Mouse (Mus musculus): Measurements from ENCODE around the gene Mab21l3. TPM values are rescaled to one million over a fixed set of nuclear protein-coding genes. Genes with fewer than 3 reads are reported as not detected.
"Not testable (repeated sequence)": the region's sequence is repeated elsewhere in the genome, so short reads cannot be mapped to it uniquely, and the experiment has no call there.

The Mab21l3 gene
- polyA plus RNA-seq, 1 experiment from 2014 or later = 0.12 TPM

- Histone ChIP-seq H3K36me3 (ENCODE audit: insufficient read depth, low read length) (no peaks in the 10 kb centered on the region), H3K9ac (replicated peaks; ENCODE audit: low read depth) (no peak overlapping the region), H3K4me1 (ENCODE audit: insufficient read depth, low read depth, low read length) (no peaks in the 10 kb centered on the region), H3K4me2 (replicated peaks; ENCODE audit: low read depth, low read length) (no peak overlapping the region), H3K27ac (ENCODE audit: low read length) (no peak overlapping the region), H3K9me3 (ENCODE audit: low read length) (no peaks in the 10 kb centered on the region), H3K4me3 (ENCODE audit: low read depth, low read length) (no peak overlapping the region), H3K27me3 (replicated peaks; ENCODE audit: insufficient read depth, low read length) (no peaks in the 10 kb centered on the region)
- TF ChIP-seq CTCF (IDR thresholded peaks at IDR 0.05) (no peak), EP300 (IDR thresholded peaks at IDR 0.05) (no peak)
- no peak for DNase-seq (ENCODE audit: low spot score)
- 82% methylated on average over 9 of the region's 9 CpGs for WGBS
- no peak for ATAC-seq
These were observed 24.4 kb downstream of the Mab21l3 start for GRCm38 (mm10) chr3:101824338-101824737.

- Histone ChIP-seq H3K4me1 (ENCODE audit: insufficient read depth, low read depth, low read length) (no peaks in the 10 kb centered on the region), H3K4me2 (replicated peaks; ENCODE audit: low read depth, low read length) (no peak overlapping the region), H3K4me3 (ENCODE audit: low read depth, low read length) (no peak overlapping the region), H3K36me3 (ENCODE audit: insufficient read depth, low read length) (no peaks in the 10 kb centered on the region), H3K27me3 (replicated peaks; ENCODE audit: insufficient read depth, low read length) (no peaks in the 10 kb centered on the region), H3K9me3 (ENCODE audit: low read length) (no peaks in the 10 kb centered on the region), H3K9ac (replicated peaks; ENCODE audit: low read depth) (no peak overlapping the region), H3K27ac (ENCODE audit: low read length) (no peak overlapping the region)
- ATAC-seq (no peak), DNase-seq (ENCODE audit: low spot score) (no peak)
- peak; percentile 45 for TF ChIP-seq CTCF (IDR thresholded peaks at IDR 0.05)
- no peak for TF ChIP-seq EP300 (IDR thresholded peaks at IDR 0.05)
- WGBS = 82% methylated on average over 5 of the region's 5 CpGs
These were observed 26.7 kb downstream of the Mab21l3 start for GRCm38 (mm10) chr3:101822052-101822451.

- DNase-seq (ENCODE audit: low spot score); H3K4me3 ChIP-seq (ENCODE audit: low read depth, low read length); H3K4me1 ChIP-seq (ENCODE audit: insufficient read depth, low read depth, low read length); H3K27me3 ChIP-seq (replicated peaks; ENCODE audit: insufficient read depth, low read length); H3K9me3 ChIP-seq (ENCODE audit: low read length); H3K9ac ChIP-seq (replicated peaks; ENCODE audit: low read depth); ATAC-seq; H3K4me2 ChIP-seq (replicated peaks; ENCODE audit: low read depth, low read length); H3K27ac ChIP-seq (ENCODE audit: low read length); H3K36me3 ChIP-seq (ENCODE audit: insufficient read depth, low read length): not testable (repeated sequence)
- WGBS = 83% methylated on average over 3 of the region's 3 CpGs
These were observed 28.1 kb downstream of the Mab21l3 start for GRCm38 (mm10) chr3:101820708-101821107.

GRCm38 (mm10) chr3:101816006-101816405, 32.8 kb downstream of the Mab21l3 start:
- Histone ChIP-seq H3K36me3 (ENCODE audit: insufficient read depth, low read length) (no peaks in the 10 kb centered on the region), H3K9ac (replicated peaks; ENCODE audit: low read depth) (no peak overlapping the region), H3K4me3 (ENCODE audit: low read depth, low read length) (no peak overlapping the region), H3K27ac (ENCODE audit: low read length) (no peak overlapping the region), H3K9me3 (ENCODE audit: low read length) (no peaks in the 10 kb centered on the region), H3K27me3 (replicated peaks; ENCODE audit: insufficient read depth, low read length) (no peaks in the 10 kb centered on the region), H3K4me2 (replicated peaks; ENCODE audit: low read depth, low read length) (no peak overlapping the region), H3K4me1 (ENCODE audit: insufficient read depth, low read depth, low read length) (no peaks in the 10 kb centered on the region)
- ATAC-seq (no peak), DNase-seq (ENCODE audit: low spot score) (no peak)
- TF ChIP-seq EP300 (IDR thresholded peaks at IDR 0.05) (no peak), CTCF (IDR thresholded peaks at IDR 0.05) (no peak)
- WGBS = 88% methylated on average over 3 of the region's 3 CpGs

GRCm38 (mm10) chr3:101814790-101815189, 34.0 kb downstream of the Mab21l3 start:
- H3K27ac ChIP-seq (ENCODE audit: low read length) = no peak overlapping the region
- ATAC-seq = no peak
- no peaks in the 10 kb centered on the region for H3K9me3 ChIP-seq (ENCODE audit: low read length)
- 72% methylated on average over 9 of the region's 9 CpGs for WGBS
- H3K9ac ChIP-seq (replicated peaks; ENCODE audit: low read depth) = no peak overlapping the region
- no peaks in the 10 kb centered on the region for H3K4me1 ChIP-seq (ENCODE audit: insufficient read depth, low read depth, low read length)
- no peak overlapping the region for H3K4me3 ChIP-seq (ENCODE audit: low read depth, low read length)
- no peaks in the 10 kb centered on the region for H3K36me3 ChIP-seq (ENCODE audit: insufficient read depth, low read length)
- no peak for DNase-seq (ENCODE audit: low spot score)
- H3K4me2 ChIP-seq (replicated peaks; ENCODE audit: low read depth, low read length) = no peak overlapping the region
- H3K27me3 ChIP-seq (replicated peaks; ENCODE audit: insufficient read depth, low read length) = no peaks in the 10 kb centered on the region
- TF ChIP-seq EP300 (IDR thresholded peaks at IDR 0.05) (no peak), CTCF (IDR thresholded peaks at IDR 0.05) (no peak)

GRCm38 (mm10) chr3:101812341-101812962, 36.3 kb downstream of the Mab21l3 start:
- 66% methylated on average over 10 of the region's 10 CpGs for WGBS
- H3K27ac ChIP-seq (ENCODE audit: low read length) = no peak overlapping the region
- ATAC-seq = peak; percentile 78
- no peaks in the 10 kb centered on the region for H3K36me3 ChIP-seq (ENCODE audit: insufficient read depth, low read length)
- H3K4me2 ChIP-seq (replicated peaks; ENCODE audit: low read depth, low read length) = no peak overlapping the region
- H3K9ac ChIP-seq (replicated peaks; ENCODE audit: low read depth) = no peak overlapping the region
- no peaks in the 10 kb centered on the region for H3K4me1 ChIP-seq (ENCODE audit: insufficient read depth, low read depth, low read length)
- no peaks in the 10 kb centered on the region for H3K9me3 ChIP-seq (ENCODE audit: low read length)
- no peak overlapping the region for H3K4me3 ChIP-seq (ENCODE audit: low read depth, low read length)
- no peaks in the 10 kb centered on the region for H3K27me3 ChIP-seq (replicated peaks; ENCODE audit: insufficient read depth, low read length)
- DNase-seq (ENCODE audit: low spot score) = peak; percentile 81
- TF ChIP-seq CTCF (IDR thresholded peaks at IDR 0.05) (peak; percentile 91), EP300 (IDR thresholded peaks at IDR 0.05) (no peak)

- no peak for TF ChIP-seq EP300 (IDR thresholded peaks at IDR 0.05)
- TF ChIP-seq CTCF (IDR thresholded peaks at IDR 0.05) = no peak
- ATAC-seq (no peak), DNase-seq (ENCODE audit: low spot score) (no peak)
- Histone ChIP-seq H3K4me2 (replicated peaks; ENCODE audit: low read depth, low read length) (no peak overlapping the region), H3K27ac (ENCODE audit: low read length) (no peak overlapping the region), H3K36me3 (ENCODE audit: insufficient read depth, low read length) (no peaks in the 10 kb centered on the region), H3K4me1 (ENCODE audit: insufficient read depth, low read depth, low read length) (no peaks in the 10 kb centered on the region), H3K27me3 (replicated peaks; ENCODE audit: insufficient read depth, low read length) (no peaks in the 10 kb centered on the region), H3K9me3 (ENCODE audit: low read length) (no peaks in the 10 kb centered on the region), H3K9ac (replicated peaks; ENCODE audit: low read depth) (no peak overlapping the region), H3K4me3 (ENCODE audit: low read depth, low read length) (no peak overlapping the region)
- WGBS = 74% methylated on average over 4 of the region's 4 CpGs
These were observed 36.8 kb downstream of the Mab21l3 start for GRCm38 (mm10) chr3:101811931-101812330.

Data from lung, postnatal 0 days (tissue).